Mouse (Mus musculus): ENCODE measurements around the gene Slc44a4. TPM values are rescaled to one million over a fixed set of nuclear protein-coding genes. Genes with fewer than 3 reads are reported as not detected.
A peak's percentile ranks its signal among the peaks of the same experiment; 100 is the strongest.
"Not testable (repeated sequence)": the region's sequence is repeated elsewhere in the genome, so short reads cannot be mapped to it uniquely, and the experiment has no call there.

Slc44a4 gene
- total and polyA plus RNA-seq, 2 experiments from 2014 or later, result 0.11 to 0.49 TPM

GRCm38 (mm10) chr17:34971694-34972068 is 57.4 kb downstream of the Slc44a4 start:
- DNase-seq (ENCODE audit: low spot score); H3K9ac ChIP-seq (replicated peaks; ENCODE audit: low read length, poor library complexity, severe bottlenecking); H3K9me3 ChIP-seq (ENCODE audit: low read length); H3K4me1 ChIP-seq (ENCODE audit: insufficient read depth, low read length); H3K36me3 ChIP-seq (ENCODE audit: insufficient read depth, low read length); ATAC-seq (ENCODE audit: low FRiP score); H3K27ac ChIP-seq (ENCODE audit: low read depth, low read length): not testable (repeated sequence)
- Histone ChIP-seq H3K4me3 (ENCODE audit: low read depth, low read length) (peak overlapping the region; percentile 37), H3K27me3 (ENCODE audit: insufficient read depth, low read length) (peaks cover 18% of the 10 kb centered on the region), H3K4me2 (ENCODE audit: low read depth, low read length, poor library complexity, severe bottlenecking) (peak overlapping the region; percentile 64; the same call in 1 of the 2 replicates)
- WGBS, result under 1% methylated on average over 14 of the region's 43 CpGs

GRCm38 (mm10) chr17:34972069-34972749 is 57.9 kb downstream of the Slc44a4 start, which contains the start of the genes Hspa1a and Hspa1l:
Hspa1a (minus strand) TSS chr17:34972156.
Hspa1l (plus strand) TSS chr17:34972703.
- H3K27me3 ChIP-seq (ENCODE audit: insufficient read depth, low read length), result peaks cover 18% of the 10 kb centered on the region
- not testable (repeated sequence) for H3K36me3 ChIP-seq (ENCODE audit: insufficient read depth, low read length); H3K4me1 ChIP-seq (ENCODE audit: insufficient read depth, low read length); H3K9ac ChIP-seq (replicated peaks; ENCODE audit: low read length, poor library complexity, severe bottlenecking); H3K9me3 ChIP-seq (ENCODE audit: low read length)
- ATAC-seq (ENCODE audit: low FRiP score) (peak; percentile 93), DNase-seq (ENCODE audit: low spot score) (peak; percentile 78)
- peak within 1 kb of the TSS; percentile 64 for H3K4me2 ChIP-seq (ENCODE audit: low read depth, low read length, poor library complexity, severe bottlenecking)
- under 1% methylated on average over 25 of the region's 33 CpGs for WGBS
- peak within 1 kb of the TSS; percentile 37 for H3K4me3 ChIP-seq (ENCODE audit: low read depth, low read length)
- 0 out of 2 replicates have a peak within 1 kb of the TSS, but pooled peaks have one; percentile 26 for H3K27ac ChIP-seq (ENCODE audit: low read depth, low read length)

GRCm38 (mm10) chr17:34975581-34976492 is 61.6 kb downstream of the Slc44a4 start:
- H3K4me1 ChIP-seq (ENCODE audit: insufficient read depth, low read length), result peaks cover 4% of the 10 kb centered on the region; the same call in 1 of the 2 replicates
- 81% methylated on average over 3 of the region's 3 CpGs for WGBS
- H3K36me3 ChIP-seq (ENCODE audit: insufficient read depth, low read length), result no peaks in the 10 kb centered on the region
- H3K27me3 ChIP-seq (ENCODE audit: insufficient read depth, low read length), result no peaks in the 10 kb centered on the region
- H3K27ac ChIP-seq (ENCODE audit: low read depth, low read length), result no peak overlapping the region
- ATAC-seq (ENCODE audit: low FRiP score) (no peak), DNase-seq (ENCODE audit: low spot score) (no peak)
- H3K4me3 ChIP-seq (ENCODE audit: low read depth, low read length), result no peak overlapping the region
- no peak for TF ChIP-seq CTCF (IDR thresholded peaks at IDR 0.05)
- H3K4me2 ChIP-seq (ENCODE audit: low read depth, low read length, poor library complexity, severe bottlenecking), result no peak overlapping the region
- H3K9ac ChIP-seq (replicated peaks; ENCODE audit: low read length, poor library complexity, severe bottlenecking), result no peak overlapping the region
- no peaks in the 10 kb centered on the region for H3K9me3 ChIP-seq (ENCODE audit: low read length)

- 96% methylated on average over 20 of the region's 20 CpGs for WGBS
- Histone ChIP-seq H3K27ac (ENCODE audit: low read depth, low read length) (no peak overlapping the region), H3K4me3 (ENCODE audit: low read depth, low read length) (no peak overlapping the region), H3K36me3 (ENCODE audit: insufficient read depth, low read length) (no peaks in the 10 kb centered on the region), H3K4me1 (ENCODE audit: insufficient read depth, low read length) (peaks cover 4% of the 10 kb centered on the region; the same call in 1 of the 2 replicates), H3K9ac (replicated peaks; ENCODE audit: low read length, poor library complexity, severe bottlenecking) (no peak overlapping the region), H3K9me3 (ENCODE audit: low read length) (no peaks in the 10 kb centered on the region), H3K4me2 (ENCODE audit: low read depth, low read length, poor library complexity, severe bottlenecking) (no peak overlapping the region), H3K27me3 (ENCODE audit: insufficient read depth, low read length) (no peaks in the 10 kb centered on the region)
- TF ChIP-seq CTCF (IDR thresholded peaks at IDR 0.05), result no peak
- ATAC-seq (ENCODE audit: low FRiP score), result no peak
- no peak for DNase-seq (ENCODE audit: low spot score)
Measured at GRCm38 (mm10) chr17:34977000-34977399, 62.7 kb downstream of the Slc44a4 start.

GRCm38 (mm10) chr17:34978239-34978638 is 64.0 kb downstream of the Slc44a4 start:
- Histone ChIP-seq H3K4me3 (ENCODE audit: low read depth, low read length) (no peak overlapping the region), H3K9me3 (ENCODE audit: low read length) (no peaks in the 10 kb centered on the region), H3K4me2 (ENCODE audit: low read depth, low read length, poor library complexity, severe bottlenecking) (no peak overlapping the region), H3K36me3 (ENCODE audit: insufficient read depth, low read length) (no peaks in the 10 kb centered on the region), H3K9ac (replicated peaks; ENCODE audit: low read length, poor library complexity, severe bottlenecking) (no peak overlapping the region), H3K27me3 (ENCODE audit: insufficient read depth, low read length) (no peaks in the 10 kb centered on the region), H3K4me1 (ENCODE audit: insufficient read depth, low read length) (no peaks in the 10 kb centered on the region; the same call in 1 of the 2 replicates), H3K27ac (ENCODE audit: low read depth, low read length) (no peak overlapping the region)
- no peak for DNase-seq (ENCODE audit: low spot score)
- 90% methylated on average over 27 of the region's 27 CpGs for WGBS
- ATAC-seq (ENCODE audit: low FRiP score), result no peak
- no peak for TF ChIP-seq CTCF (IDR thresholded peaks at IDR 0.05)

- DNase-seq (ENCODE audit: low spot score), result no peak
- no peak overlapping the region for H3K27ac ChIP-seq (ENCODE audit: low read depth, low read length)
- no peak overlapping the region for H3K4me3 ChIP-seq (ENCODE audit: low read depth, low read length)
- H3K4me1 ChIP-seq (ENCODE audit: insufficient read depth, low read length), result no peaks in the 10 kb centered on the region; the same call in 1 of the 2 replicates
- 94% methylated on average over 4 of the region's 4 CpGs for WGBS
- H3K4me2 ChIP-seq (ENCODE audit: low read depth, low read length, poor library complexity, severe bottlenecking), result no peak overlapping the region
- H3K27me3 ChIP-seq (ENCODE audit: insufficient read depth, low read length), result no peaks in the 10 kb centered on the region
- ATAC-seq (ENCODE audit: low FRiP score), result no peak
- no peak for TF ChIP-seq CTCF (IDR thresholded peaks at IDR 0.05)
- H3K36me3 ChIP-seq (ENCODE audit: insufficient read depth, low read length), result no peaks in the 10 kb centered on the region
- no peak overlapping the region for H3K9ac ChIP-seq (replicated peaks; ENCODE audit: low read length, poor library complexity, severe bottlenecking)
- no peaks in the 10 kb centered on the region for H3K9me3 ChIP-seq (ENCODE audit: low read length)
Measured at GRCm38 (mm10) chr17:34979631-34980030, 65.4 kb downstream of the Slc44a4 start.

Other genes with a start within 250 kb of the Slc44a4 start
Only the 30 nearest of the 37 such genes appear.
- gene C4b, start 170.6 kb upstream of the Slc44a4 start, total RNA-seq (2014; rRNA removed), result 1.2 and 1.5 TPM in 2 replicates
- 0.67 and 0.76 TPM in 2 replicates for gene C4b, start 170.6 kb upstream of the Slc44a4 start, polyA plus RNA-seq (2015; fragmentation: Nextera tagmentation; extraction: Ambion mirVana)
- not detected in 2 replicates for gene Cyp21a1, start 109.9 kb upstream of the Slc44a4 start, total RNA-seq (2014; rRNA removed)
- not detected in 2 replicates for gene Cyp21a1, start 109.9 kb upstream of the Slc44a4 start, polyA plus RNA-seq (2015; fragmentation: Nextera tagmentation; extraction: Ambion mirVana)
- gene Stk19, start 77.5 kb upstream of the Slc44a4 start, total RNA-seq (2014; rRNA removed), result 25.8 and 30.4 TPM in 2 replicates
- 48.6 and 50.3 TPM in 2 replicates for gene Stk19, start 77.5 kb upstream of the Slc44a4 start, polyA plus RNA-seq (2015; fragmentation: Nextera tagmentation; extraction: Ambion mirVana)
- 34.5 and 40.7 TPM in 2 replicates for gene Dxo, start 77.4 kb upstream of the Slc44a4 start, total RNA-seq (2014; rRNA removed)
- 56.4 and 59.1 TPM in 2 replicates for gene Dxo, start 77.4 kb upstream of the Slc44a4 start, polyA plus RNA-seq (2015; fragmentation: Nextera tagmentation; extraction: Ambion mirVana)
- 81.5 and 98.8 TPM in 2 replicates for gene Skiv2l, start 64.3 kb upstream of the Slc44a4 start, total RNA-seq (2014; rRNA removed)
- gene Skiv2l, start 64.3 kb upstream of the Slc44a4 start, polyA plus RNA-seq (2015; fragmentation: Nextera tagmentation; extraction: Ambion mirVana), result 45.1 and 50.2 TPM in 2 replicates
- 33.1 and 35.1 TPM in 2 replicates for gene Nelfe, start 64.1 kb upstream of the Slc44a4 start, total RNA-seq (2014; rRNA removed)
- gene Nelfe, start 64.1 kb upstream of the Slc44a4 start, polyA plus RNA-seq (2015; fragmentation: Nextera tagmentation; extraction: Ambion mirVana), result 57.7 and 60.2 TPM in 2 replicates
- 0.09 TPM in 1 of 2 replicates, not detected in the other for gene Cfb, start 51.9 kb upstream of the Slc44a4 start, total RNA-seq (2014; rRNA removed)
- gene Cfb, start 51.9 kb upstream of the Slc44a4 start, polyA plus RNA-seq (2015; fragmentation: Nextera tagmentation; extraction: Ambion mirVana), result 1.0 and 1.9 TPM in 2 replicates
- gene Zbtb12, start 35.0 kb upstream of the Slc44a4 start, total RNA-seq (2014; rRNA removed), result 36.9 and 39.1 TPM in 2 replicates
- gene Zbtb12, start 35.0 kb upstream of the Slc44a4 start, polyA plus RNA-seq (2015; fragmentation: Nextera tagmentation; extraction: Ambion mirVana), result 7.0 and 8.1 TPM in 2 replicates
- gene Gm20547, start 32.4 kb upstream of the Slc44a4 start, total RNA-seq (2014; rRNA removed), result not detected in 2 replicates
- gene Gm20547, start 32.4 kb upstream of the Slc44a4 start, polyA plus RNA-seq (2015; fragmentation: Nextera tagmentation; extraction: Ambion mirVana), result 0.10 and 0.25 TPM in 2 replicates
- gene C2, start 16.2 kb upstream of the Slc44a4 start, total RNA-seq (2014; rRNA removed), result 2.9 and 3.1 TPM in 2 replicates
- gene C2, start 16.2 kb upstream of the Slc44a4 start, polyA plus RNA-seq (2015; fragmentation: Nextera tagmentation; extraction: Ambion mirVana), result 6.0 and 7.0 TPM in 2 replicates
- gene Ehmt2, start 16.0 kb upstream of the Slc44a4 start, total RNA-seq (2014; rRNA removed), result 312 and 375 TPM in 2 replicates
- 58.8 and 69.0 TPM in 2 replicates for gene Ehmt2, start 16.0 kb upstream of the Slc44a4 start, polyA plus RNA-seq (2015; fragmentation: Nextera tagmentation; extraction: Ambion mirVana)
- gene Neu1, start 16.8 kb downstream of the Slc44a4 start, total RNA-seq (2014; rRNA removed), result 43.3 and 96.3 TPM in 2 replicates
- gene Neu1, start 16.8 kb downstream of the Slc44a4 start, polyA plus RNA-seq (2015; fragmentation: Nextera tagmentation; extraction: Ambion mirVana), result 42.7 and 47.3 TPM in 2 replicates
- gene Hspa1b, start 44.8 kb downstream of the Slc44a4 start, total RNA-seq (2014; rRNA removed), result 16.8 and 18.2 TPM in 2 replicates
- 0.47 and 0.79 TPM in 2 replicates for gene Hspa1b, start 44.8 kb downstream of the Slc44a4 start, polyA plus RNA-seq (2015; fragmentation: Nextera tagmentation; extraction: Ambion mirVana)
- gene Gm20481, start 55.4 kb downstream of the Slc44a4 start, total RNA-seq (2014; rRNA removed), result not detected in 2 replicates
- not detected in 2 replicates for gene Gm20481, start 55.4 kb downstream of the Slc44a4 start, polyA plus RNA-seq (2015; fragmentation: Nextera tagmentation; extraction: Ambion mirVana)
- gene Hspa1a, start 57.7 kb downstream of the Slc44a4 start, total RNA-seq (2014; rRNA removed), result 34.9 TPM in 2 replicates
- 18.2 and 19.8 TPM in 2 replicates for gene Hspa1a, start 57.7 kb downstream of the Slc44a4 start, polyA plus RNA-seq (2015; fragmentation: Nextera tagmentation; extraction: Ambion mirVana)
- gene Hspa1l, start 58.2 kb downstream of the Slc44a4 start, total RNA-seq (2014; rRNA removed), result 1.4 and 1.6 TPM in 2 replicates
- gene Hspa1l, start 58.2 kb downstream of the Slc44a4 start, polyA plus RNA-seq (2015; fragmentation: Nextera tagmentation; extraction: Ambion mirVana), result 0.73 and 0.81 TPM in 2 replicates
- 17.6 and 35.3 TPM in 2 replicates for gene Lsm2, start 67.4 kb downstream of the Slc44a4 start, total RNA-seq (2014; rRNA removed)
- 93.0 and 94.9 TPM in 2 replicates for gene Lsm2, start 67.4 kb downstream of the Slc44a4 start, polyA plus RNA-seq (2015; fragmentation: Nextera tagmentation; extraction: Ambion mirVana)
- 89.0 and 97.8 TPM in 2 replicates for gene Vars, start 86.5 kb downstream of the Slc44a4 start, total RNA-seq (2014; rRNA removed)
- gene Vars, start 86.5 kb downstream of the Slc44a4 start, polyA plus RNA-seq (2015; fragmentation: Nextera tagmentation; extraction: Ambion mirVana), result 39.7 and 40.9 TPM in 2 replicates
- 0.19 and 0.44 TPM in 2 replicates for gene Vwa7, start 102.1 kb downstream of the Slc44a4 start, total RNA-seq (2014; rRNA removed)
- gene Vwa7, start 102.1 kb downstream of the Slc44a4 start, polyA plus RNA-seq (2015; fragmentation: Nextera tagmentation; extraction: Ambion mirVana), result 0.06 and 0.14 TPM in 2 replicates
- 0.38 TPM in 1 of 2 replicates, not detected in the other for gene Sapcd1, start 113.5 kb downstream of the Slc44a4 start, total RNA-seq (2014; rRNA removed)
- 1.5 and 1.6 TPM in 2 replicates for gene Sapcd1, start 113.5 kb downstream of the Slc44a4 start, polyA plus RNA-seq (2015; fragmentation: Nextera tagmentation; extraction: Ambion mirVana)
- 1.7 and 3.8 TPM in 2 replicates for gene Msh5, start 132.3 kb downstream of the Slc44a4 start, total RNA-seq (2014; rRNA removed)
- 1.3 and 1.4 TPM in 2 replicates for gene Msh5, start 132.3 kb downstream of the Slc44a4 start, polyA plus RNA-seq (2015; fragmentation: Nextera tagmentation; extraction: Ambion mirVana)
- gene Clic1, start 135.5 kb downstream of the Slc44a4 start, total RNA-seq (2014; rRNA removed), result 28.0 and 33.4 TPM in 2 replicates
- 40.0 and 41.9 TPM in 2 replicates for gene Clic1, start 135.5 kb downstream of the Slc44a4 start, polyA plus RNA-seq (2015; fragmentation: Nextera tagmentation; extraction: Ambion mirVana)
- 159 and 204 TPM in 2 replicates for gene Ddah2, start 144.6 kb downstream of the Slc44a4 start, total RNA-seq (2014; rRNA removed)
- gene Ddah2, start 144.6 kb downstream of the Slc44a4 start, polyA plus RNA-seq (2015; fragmentation: Nextera tagmentation; extraction: Ambion mirVana), result 210 and 213 TPM in 2 replicates
- 2.4 TPM in 1 of 2 replicates, not detected in the other for gene Ly6g6c, start 150.9 kb downstream of the Slc44a4 start, total RNA-seq (2014; rRNA removed)
- not detected in 2 replicates for gene Ly6g6c, start 150.9 kb downstream of the Slc44a4 start, polyA plus RNA-seq (2015; fragmentation: Nextera tagmentation; extraction: Ambion mirVana)
- gene Mpig6b, start 151.7 kb downstream of the Slc44a4 start, total RNA-seq (2014; rRNA removed), result not detected in 2 replicates
- not detected in 2 replicates for gene Mpig6b, start 151.7 kb downstream of the Slc44a4 start, polyA plus RNA-seq (2015; fragmentation: Nextera tagmentation; extraction: Ambion mirVana)
- gene Ly6g6e, start 162.4 kb downstream of the Slc44a4 start, total RNA-seq (2014; rRNA removed), result not detected in 2 replicates
- 0.31 TPM in 1 of 2 replicates, not detected in the other for gene Ly6g6e, start 162.4 kb downstream of the Slc44a4 start, polyA plus RNA-seq (2015; fragmentation: Nextera tagmentation; extraction: Ambion mirVana)
- 1.4 TPM in 1 of 2 replicates, not detected in the other for gene Ly6g6d, start 163.6 kb downstream of the Slc44a4 start, total RNA-seq (2014; rRNA removed)
- gene Ly6g6d, start 163.6 kb downstream of the Slc44a4 start, polyA plus RNA-seq (2015; fragmentation: Nextera tagmentation; extraction: Ambion mirVana), result 0.98 and 1.1 TPM in 2 replicates
- not detected in 2 replicates for gene Ly6g6f, start 171.1 kb downstream of the Slc44a4 start, total RNA-seq (2014; rRNA removed)
- not detected in 2 replicates for gene Ly6g6f, start 171.1 kb downstream of the Slc44a4 start, polyA plus RNA-seq (2015; fragmentation: Nextera tagmentation; extraction: Ambion mirVana)
- 98.9 and 151 TPM in 2 replicates for gene Abhd16a, start 174.8 kb downstream of the Slc44a4 start, total RNA-seq (2014; rRNA removed)
- 122 and 128 TPM in 2 replicates for gene Abhd16a, start 174.8 kb downstream of the Slc44a4 start, polyA plus RNA-seq (2015; fragmentation: Nextera tagmentation; extraction: Ambion mirVana)
- not detected in 2 replicates for gene Ly6g5c, start 193.8 kb downstream of the Slc44a4 start, total RNA-seq (2014; rRNA removed)
- not detected in 2 replicates for gene Ly6g5c, start 193.8 kb downstream of the Slc44a4 start, polyA plus RNA-seq (2015; fragmentation: Nextera tagmentation; extraction: Ambion mirVana)